Mouse (Mus musculus) adrenal gland, adult 2 months (tissue): ENCODE measurements around the gene Guk1. TPM values are rescaled to one million over a fixed set of nuclear protein-coding genes. Genes with fewer than 3 reads are reported as not detected.
A peak's percentile ranks its signal among the peaks of the same experiment; 100 is the strongest.
"Not testable (repeated sequence)": the region's sequence is repeated elsewhere in the genome, so short reads cannot be mapped to it uniquely, and the experiment has no call there.

Source experiments
- DNase-seq: peaks from one replicate; pipeline ENCODE4 v3.0.0; 2021
- polyA plus RNA-seq: library from polyadenylated mRNA; depleted of rRNA; stranded (reverse); fragments of >200 nt; gene quantifications from 2 replicates; pipeline ENCODE4 v1.2.3, GENCODE M21; 2012
- total RNA-seq, 2 experiments: library from RNA; stranded (reverse); gene quantifications; 2 replicates each; pipeline ENCODE4 v1.2.3; 2021

Guk1 gene
- total and polyA plus RNA-seq, 3 experiments, result 48.2 to 95.2 (median 72.0) TPM

DNA sequence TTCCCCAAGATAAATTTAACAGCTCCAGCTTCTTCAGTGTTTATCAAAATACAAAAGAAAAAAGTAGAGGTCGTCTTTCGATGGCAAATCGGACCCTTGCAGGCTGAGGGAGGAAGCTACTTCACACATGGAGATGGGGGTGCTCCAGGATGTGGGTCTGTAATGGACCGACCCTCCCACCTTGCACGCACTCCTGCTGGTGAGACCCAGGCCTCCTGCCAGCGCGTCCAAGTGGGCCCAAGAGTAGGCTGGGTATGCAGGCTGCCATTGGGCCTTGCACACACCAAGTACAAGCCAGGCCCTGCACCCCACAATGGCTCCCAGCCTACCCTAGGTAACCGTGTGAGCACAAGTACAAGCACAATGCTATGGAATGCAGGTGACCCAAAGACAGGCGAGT lies 19.5 kb upstream of the Guk1 start:
- not testable (repeated sequence) for DNase-seq

DNA sequence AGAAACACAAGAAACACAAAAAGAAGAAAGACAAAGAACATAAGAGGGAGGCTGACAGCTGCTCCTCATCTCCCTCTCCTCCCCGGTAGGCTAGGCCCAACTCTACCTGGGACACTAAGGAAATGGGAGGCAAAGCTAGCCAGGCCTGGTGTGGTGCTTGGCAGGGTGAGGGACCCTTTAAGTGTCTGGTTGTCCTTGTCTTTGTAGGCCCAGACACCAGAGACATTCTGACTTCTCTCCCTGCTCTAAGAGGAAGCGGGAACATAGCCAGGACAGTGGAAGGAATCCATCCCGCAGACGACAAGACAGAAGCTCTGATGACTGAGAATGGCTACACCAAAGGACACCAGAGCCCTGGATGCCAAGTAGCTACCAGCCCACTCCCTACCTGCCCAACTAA lies 18.0 kb upstream of the Guk1 start:
- no peak for DNase-seq

DNA sequence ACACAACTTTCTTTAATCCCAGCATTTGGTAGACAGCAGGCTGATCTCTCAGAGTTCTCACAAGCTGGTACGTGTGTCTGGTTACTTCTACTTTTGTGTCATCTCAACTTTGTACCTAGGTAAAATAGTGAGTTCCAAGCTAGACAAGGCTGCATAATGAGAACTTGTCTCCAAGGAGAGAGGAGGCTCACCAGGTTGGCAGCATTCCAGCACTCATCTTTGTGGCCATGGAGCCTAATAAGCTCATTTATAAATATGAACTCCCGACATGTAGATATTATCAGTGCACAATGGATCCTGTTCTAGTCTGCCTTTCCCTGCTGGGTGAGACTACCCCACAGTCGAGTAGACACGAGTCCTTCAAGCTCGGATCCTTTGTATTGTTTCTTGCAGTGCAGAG lies 17.6 kb upstream of the Guk1 start:
- no peak for DNase-seq

DNA sequence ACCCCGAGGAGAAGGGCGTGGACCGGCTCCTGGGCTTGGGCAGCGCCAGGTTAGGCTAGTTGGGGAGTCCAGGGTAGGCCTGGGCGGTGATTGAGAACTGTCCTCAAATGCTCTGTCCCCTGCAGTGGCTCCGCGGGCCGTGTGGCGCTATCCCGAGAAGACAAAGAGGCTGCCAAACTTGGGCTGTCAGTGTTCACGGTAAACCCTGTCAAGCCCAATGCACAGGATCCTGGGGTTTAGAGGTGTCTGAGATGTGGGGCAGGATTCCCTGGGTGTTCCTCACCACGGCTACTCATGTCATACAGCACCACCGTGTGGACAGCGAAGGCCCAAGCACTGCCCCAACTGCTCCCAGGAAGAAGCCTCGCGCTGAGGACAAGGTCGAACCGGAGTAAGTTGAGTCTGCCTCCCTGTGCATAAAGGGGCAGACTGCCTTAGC lies 17.0 kb upstream of the Guk1 start:
- peak; percentile 89 for DNase-seq

DNA sequence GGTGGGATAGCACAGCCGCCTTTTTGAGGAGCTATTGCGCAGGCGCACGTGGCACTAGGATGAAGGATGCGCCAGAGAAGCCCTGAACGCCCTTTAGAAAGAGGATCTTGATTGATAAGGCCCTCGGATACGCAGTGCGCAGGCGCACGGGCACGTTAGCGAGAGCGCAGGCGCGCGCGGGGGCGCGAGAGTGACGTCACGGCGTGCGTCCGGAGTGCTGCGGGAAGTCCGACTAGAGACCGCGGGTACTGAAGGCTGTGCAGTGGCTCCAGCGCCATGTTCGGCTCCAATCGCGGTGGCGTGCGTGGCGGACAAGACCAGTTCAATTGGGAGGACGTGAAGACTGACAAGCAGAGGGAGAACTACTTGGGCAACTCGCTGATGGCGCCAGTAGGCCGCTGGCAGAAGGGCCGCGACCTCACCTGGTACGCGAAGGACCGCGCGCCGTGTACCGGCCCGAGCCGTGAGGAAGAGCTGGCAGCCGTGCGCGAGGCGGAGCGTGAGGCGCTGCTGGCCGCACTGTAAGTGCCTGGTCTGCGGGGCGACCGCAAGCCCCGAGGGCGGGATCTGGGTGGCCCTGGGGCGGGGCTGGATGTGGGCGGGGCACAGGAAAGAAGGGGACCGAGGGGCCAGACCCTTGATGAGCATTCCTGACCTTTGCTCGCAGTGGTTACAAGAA lies 16.3 kb upstream of the Guk1 start, which contains the start of gene 2310033P09Rik:
Gene 2310033P09Rik (plus strand): TSS at position 169 of the 679 bp plus-strand sequence.
- peak; percentile 95 for DNase-seq

DNA sequence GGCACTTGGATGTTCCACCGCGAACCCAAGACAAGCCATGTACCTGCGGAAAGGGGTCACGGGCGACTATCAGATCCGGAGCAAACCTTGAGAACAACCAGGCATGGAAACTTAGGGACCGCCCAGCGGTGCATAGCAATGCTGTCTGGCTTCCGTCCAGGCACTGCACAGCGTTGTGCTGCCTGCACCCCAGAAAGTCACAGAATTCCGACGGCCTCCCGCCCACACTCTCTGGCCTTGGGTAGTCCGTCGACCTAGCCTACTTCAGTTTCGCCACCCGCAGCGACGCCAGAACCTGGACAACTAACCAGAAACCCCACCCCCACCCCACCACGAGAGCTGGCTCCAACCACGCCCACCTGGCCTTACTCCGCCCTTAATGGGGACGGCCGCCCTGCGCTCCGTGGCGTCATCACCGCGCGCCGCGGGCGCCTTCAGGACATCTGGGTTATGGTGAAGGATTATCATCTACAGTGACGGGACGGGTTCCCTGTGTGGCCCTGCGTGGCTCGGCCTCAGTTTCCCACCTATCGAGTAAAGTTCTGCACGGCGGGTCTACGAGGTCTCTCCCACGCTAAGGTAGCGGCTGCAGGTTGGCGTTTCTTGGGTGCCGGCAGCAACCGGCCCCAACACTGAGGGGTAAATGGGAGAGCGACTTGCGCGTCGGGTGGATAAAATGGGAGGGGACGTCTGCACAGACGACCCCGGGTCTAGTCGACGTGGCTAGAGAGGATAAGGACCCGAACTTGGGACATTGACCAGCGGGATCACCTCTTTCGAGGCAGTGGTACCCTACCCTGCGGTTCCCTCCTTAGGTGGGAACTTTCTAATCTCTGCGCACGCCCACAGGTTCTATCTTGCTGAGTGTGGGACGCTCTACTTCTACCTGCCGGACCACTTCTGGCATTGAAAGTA lies 10.3 kb upstream of the Guk1 start, which contains the start of gene Mrpl55:
Gene Mrpl55 (plus strand): TSS at position 406 of the 915 bp plus-strand sequence.
- peak; percentile 95 for DNase-seq

DNA sequence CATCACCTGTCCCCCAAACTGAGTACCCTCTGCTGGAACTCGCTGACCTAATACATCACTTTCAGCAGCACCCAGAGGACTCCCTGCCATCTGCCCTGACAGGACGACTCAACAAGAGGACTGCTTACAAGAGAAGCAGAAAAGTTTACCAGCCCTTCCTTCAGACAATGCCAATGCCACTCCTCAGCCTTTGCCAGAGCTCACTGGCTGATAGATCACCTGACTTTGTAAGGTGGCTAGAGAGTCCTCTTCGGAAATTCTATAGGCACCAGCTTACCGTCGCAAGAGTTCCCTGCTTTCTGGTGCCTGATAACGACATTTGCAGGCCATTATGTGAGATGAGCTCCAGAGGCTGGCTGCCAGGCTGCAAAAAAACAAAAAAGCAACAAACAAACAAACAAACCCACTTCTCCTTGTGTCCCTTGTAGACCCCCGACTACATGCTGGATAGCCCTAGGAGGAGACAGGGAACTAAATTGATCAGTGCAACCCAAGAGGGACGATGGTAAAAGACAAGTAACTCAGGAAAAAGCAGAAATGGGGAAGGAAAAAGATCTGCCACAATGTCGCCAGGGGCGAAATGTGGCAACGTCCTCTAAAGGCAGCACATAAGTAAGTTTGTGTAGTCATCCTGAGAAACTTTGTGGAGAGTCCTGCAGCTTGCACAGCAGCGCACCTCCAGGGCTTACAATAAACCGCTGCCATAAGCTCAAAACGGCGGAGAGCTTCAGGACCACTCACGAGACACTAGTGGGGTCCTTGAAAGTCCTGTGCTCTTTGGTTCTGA lies 9.4 kb upstream of the Guk1 start:
- no peak for DNase-seq

DNA sequence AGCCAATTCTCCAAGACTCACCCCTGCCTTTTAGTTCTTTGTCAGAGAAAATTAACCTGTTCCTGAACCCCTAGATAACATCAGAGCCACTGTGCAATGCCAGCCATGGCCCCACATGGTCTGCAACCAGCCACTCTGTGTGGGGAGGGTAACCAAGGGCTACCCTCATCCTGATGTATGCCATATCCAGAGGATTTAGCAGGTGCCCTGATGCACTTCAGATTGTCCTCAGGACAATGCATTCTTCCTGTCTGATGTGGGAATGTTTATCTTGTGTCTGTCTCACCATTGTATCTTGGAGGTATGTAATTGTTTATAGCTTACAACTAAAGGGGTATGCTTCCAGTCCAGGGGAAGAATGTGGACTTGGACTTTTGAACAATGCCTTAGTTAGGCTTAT lies 4.2 kb upstream of the Guk1 start:
- no peak for DNase-seq

DNA sequence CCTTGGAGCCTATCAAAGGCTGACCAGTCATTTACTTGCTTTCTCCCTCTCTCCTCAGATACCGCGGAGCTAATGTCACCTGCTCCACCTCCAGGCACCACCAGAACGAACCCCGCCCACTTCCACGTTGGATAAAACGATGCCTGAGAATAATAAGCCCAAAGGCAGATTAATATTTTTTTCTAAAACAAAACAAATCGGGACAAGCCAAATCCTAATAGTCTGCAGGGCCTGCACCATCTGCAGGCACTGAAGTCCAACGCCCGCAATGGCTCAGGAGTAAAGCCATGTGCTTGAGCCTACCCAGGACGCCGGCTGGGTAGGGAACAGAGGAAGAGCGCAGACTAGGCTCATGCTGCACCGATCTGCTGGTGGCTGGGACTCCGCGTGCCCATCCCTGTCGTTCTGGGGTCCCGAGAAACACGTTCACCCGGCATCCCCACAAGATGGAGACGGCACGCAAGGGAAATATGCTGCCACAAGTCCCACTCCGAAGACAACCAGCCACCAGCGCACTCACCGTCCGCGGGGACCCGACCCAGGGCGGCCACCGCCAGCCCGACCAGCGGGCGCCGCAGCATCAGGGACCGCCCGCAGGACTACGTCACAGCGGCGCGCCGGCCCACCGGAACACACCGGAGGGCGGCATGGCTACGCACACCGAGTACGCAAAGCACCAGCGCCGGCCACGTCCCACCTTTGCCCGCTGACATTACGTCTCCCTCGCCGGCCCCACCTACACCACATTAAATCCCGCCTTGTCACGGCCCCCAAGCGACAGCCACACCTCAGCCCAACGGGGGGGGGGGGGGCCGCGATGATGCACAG lies 567 bp downstream of the Guk1 start:
- peak; percentile 95 for DNase-seq

DNA sequence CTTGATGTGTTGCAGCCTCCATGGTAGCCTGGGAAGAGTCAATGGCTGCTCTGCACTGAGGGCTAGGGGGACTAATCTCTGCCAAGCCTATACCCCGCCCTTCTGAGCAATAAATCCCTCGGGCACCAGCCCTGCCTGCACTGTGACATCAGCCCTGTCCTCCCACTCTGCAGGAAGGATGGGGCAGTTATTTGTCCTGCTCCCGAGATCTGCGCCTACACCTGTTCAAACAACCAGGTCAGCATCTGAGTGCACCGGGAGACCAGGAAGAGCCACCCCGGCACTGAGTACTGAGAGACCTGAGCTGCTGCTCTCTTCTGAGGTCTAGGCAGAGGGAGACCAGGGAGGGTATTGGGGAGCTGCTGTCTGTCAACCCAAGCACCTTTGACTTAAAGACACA lies 4.3 kb downstream of the Guk1 start:
- DNase-seq, result no peak

DNA sequence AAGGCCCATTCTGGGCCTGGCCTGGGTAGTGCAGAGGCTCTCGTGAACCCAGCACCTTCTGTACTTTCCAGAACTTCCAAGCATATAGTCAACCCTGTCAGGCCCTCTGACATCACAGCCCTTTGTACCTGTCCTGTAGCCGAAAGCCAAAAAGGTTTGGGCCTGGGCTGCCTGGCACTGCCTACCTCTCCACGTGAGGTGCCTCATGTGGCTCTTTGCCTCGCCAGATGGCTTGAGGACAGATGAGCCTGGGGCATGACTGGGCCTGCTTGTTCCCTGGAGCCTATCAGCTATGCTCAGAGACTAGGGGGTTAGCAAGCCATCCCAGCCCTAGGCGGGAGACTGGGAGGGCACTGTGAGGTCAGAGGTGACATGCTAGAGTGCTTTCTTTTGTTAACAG lies 6.5 kb downstream of the Guk1 start:
- DNase-seq, result no peak

DNA sequence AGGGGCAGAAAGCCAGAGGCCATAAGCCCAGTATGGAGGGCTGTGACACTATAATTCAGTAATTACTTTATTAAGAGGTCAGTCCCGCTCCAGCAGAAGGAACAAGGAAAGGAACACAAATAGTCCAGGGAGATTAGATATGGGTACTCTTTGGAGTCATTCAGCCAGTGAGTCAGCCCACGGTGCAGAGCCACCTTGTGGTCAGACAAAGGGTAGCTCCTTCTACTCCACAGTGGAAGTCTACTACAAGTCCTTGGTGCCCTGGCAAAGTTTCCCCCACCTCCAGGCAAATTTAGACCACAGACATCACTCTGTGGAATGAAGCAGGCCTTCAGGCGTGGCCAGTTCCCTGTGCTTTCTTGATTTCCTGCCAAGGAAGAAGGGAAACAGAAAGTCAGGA lies 8.2 kb downstream of the Guk1 start:
- peak; percentile 68 for DNase-seq

DNA sequence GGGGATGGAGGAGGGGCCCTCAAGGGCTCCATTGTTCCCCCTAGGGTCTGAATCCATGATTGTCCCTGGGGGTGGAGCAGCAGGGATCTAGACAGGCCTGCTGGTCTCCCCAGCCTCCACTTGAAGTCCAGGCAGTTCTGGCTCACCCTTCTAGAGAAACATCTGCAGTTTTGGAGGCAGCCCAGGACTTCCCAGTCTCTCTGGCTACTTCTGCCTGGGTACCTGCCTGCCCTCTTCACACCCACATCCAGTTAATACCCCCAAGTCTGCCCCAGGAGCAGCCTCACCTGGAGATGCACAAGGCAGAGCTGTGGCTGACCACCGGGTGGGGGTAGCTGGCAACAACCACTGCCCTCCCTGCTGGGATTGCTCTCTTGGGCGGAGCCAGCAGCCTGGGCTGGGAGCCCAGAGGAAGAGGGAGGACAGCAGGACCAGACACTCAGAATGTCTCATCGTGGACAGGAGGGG lies 9.1 kb downstream of the Guk1 start, which contains the start of gene Gjc2:
Gene Gjc2 (minus strand): TSS at position 350 of the 468 bp plus-strand sequence.
- DNase-seq, result peak; percentile 80

DNA sequence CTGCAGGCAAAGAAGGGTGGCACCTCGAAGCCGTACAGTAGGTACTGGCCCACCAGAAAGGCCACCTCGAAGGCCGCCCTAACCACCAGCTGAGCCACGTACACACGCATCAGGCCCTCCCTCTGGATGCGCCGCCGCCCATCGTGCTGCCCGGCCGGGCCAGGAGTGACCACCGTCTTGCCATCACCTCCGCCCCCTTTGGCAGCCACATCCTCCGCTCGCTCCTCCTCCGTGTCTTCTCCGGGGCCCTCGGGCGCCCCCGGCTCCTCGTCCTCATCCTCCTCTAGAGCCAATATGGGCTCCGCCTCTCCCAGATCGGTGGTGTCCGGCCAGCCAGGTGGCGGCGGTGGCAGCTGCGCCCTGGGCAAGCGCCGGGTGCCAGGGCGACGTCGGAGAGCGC lies 15.1 kb downstream of the Guk1 start:
- DNase-seq, result no peak

DNA sequence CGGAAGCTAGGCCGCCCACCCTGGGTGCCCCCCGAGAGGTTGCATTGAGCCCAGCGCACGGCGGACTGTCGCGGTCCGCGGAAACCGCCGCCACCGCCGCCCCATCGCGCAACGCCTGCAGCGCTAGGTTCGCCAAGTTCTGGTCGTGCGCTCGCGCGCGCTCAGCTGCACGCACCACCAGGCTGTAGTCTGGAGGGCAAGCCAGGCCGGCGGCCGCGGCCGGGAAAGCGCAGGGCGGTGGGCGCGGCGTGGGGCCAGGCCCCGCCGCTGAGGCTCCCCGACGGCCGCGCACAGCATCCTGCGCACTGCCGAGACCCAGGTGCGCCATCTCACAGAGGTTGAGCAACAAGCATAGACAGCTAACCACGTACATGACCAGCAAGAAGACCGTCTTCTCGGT lies 15.5 kb downstream of the Guk1 start:
- no peak for DNase-seq

DNA sequence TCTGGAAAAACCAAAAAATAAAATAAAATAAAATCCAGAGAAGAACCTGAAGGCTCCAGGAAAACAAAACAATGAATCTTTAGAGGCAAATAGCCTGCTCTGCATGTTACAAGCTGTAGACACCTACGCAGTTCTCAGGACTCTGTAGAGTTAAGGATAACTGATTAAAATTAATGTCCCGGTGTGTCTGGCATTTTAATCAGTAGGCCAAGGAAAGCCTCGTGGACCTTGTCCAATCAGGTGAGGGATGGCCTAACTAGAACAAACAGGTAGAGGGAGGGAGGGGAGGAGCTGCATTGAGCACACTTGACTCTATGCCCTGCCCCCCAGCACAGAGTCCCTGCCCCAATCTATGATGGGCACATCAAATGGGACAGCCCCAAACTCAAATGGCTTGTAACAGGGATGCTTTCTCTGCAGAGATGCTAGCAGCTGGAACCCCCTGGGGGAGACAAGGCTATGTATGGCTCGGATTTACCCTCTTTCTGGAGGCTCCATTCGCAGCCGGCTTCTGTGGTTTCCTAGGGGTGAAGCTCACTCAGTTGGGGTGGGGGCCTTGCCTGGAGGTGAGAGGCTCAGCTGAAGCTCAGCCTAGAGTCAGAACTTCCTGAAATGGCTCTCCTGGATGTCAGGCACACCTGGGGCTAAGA lies 17.7 kb downstream of the Guk1 start:
- no peak for DNase-seq

DNA sequence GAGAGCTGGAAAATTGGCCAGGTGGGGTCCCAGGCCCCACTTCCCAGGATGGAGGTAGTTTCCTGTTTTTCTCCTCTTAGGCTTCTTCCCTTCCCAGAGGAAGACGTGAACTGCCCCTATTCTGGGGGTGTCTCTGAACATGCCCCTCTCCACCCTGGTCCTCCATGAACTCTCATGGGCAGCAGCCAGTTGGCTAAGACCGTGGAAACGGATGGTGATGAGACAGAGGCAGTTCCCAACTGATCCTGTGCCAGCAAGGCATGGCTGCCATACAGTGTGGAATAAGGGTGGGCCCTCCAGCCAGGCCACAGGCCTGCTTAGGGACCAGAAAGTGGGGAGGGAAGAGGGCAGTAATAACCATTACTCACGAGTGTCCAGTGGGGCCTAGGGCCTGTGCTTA lies 21.5 kb downstream of the Guk1 start:
- no peak for DNase-seq

DNA sequence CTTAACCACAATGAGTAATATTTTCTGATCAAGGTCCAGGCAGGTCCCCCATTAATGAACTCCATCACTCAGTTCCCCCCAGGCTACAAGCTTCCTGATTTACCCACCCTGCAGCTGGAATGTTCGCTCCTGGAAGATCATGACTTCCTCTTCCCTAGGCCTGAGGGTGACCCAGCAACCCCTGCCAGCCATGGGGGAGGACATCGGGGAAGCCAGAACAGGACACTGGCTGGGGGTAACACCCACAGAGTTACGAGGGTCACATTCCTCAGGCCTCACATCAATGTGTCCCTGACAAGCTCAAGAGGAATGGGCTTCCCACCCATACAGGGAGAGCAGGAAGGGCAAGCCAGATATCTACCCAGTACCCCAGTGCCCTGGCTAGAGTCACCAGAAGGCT lies 22.2 kb downstream of the Guk1 start:
- DNase-seq, result peak; percentile 1

DNA sequence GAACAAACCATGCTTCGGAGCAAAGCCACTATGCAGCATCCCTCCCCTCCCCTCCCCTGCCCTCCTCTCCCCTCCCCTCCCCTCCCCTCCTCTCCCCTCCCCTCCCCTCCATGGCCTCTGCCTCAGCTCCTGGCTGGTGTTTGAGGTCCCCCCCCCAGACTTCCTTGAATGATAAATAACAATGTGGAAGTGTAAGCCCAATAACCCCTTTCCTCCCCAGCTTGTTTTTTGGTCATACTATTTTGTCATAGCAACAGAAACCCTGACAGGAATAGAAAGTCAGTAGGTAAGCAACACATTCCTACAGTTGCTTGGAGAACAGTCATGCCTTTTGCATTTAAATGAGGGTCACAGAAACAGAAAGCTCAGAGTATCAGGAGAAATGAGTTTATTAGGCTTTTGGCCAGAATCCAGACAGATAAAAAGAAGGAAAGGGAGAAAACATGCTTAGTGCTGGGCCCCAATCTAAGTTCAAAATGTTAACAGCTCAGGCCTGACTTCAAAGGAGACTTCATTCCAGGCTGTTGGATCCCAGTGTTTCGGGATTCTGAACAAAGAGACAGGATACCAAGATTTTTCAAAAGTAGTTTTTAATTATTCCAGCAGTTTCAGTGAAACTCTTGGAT lies 26.3 kb downstream of the Guk1 start:
- DNase-seq, result no peak

DNA sequence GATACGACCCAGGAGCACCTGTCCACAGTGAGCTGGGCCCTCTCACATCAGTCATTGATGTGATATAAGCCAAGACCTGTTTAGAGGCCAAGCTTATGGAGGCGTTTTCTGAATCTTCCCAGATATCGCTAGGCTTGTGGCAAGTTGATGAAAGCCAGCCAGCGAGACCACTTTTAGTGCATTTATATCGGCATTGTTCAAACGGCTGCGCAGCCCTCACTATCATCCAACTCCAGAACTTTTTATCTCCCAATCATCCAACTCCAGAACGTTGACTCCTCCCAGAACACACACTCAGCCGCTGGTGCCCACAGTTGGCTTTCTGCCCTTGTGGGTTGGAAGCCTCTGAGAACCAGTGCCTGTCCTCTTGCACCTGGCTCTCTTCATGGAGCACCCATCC lies 27.6 kb downstream of the Guk1 start:
- DNase-seq, result no peak
